Mouse (Mus musculus) induced T-regulatory cell, adult 2 months (primary cell): ENCODE data around the gene C130050O18Rik.

ENCODE experiments used
- DNase-seq: peaks from one replicate; pipeline ENCODE4 v3.0.0-alpha.2; 2012; ENCODE audit warnings: low read depth

C130050O18Rik gene

GRCm38 (mm10) chr5:139425198-139425597, 20.1 kb downstream of the C130050O18Rik start:
- DNase-seq, result no peak

DNA sequence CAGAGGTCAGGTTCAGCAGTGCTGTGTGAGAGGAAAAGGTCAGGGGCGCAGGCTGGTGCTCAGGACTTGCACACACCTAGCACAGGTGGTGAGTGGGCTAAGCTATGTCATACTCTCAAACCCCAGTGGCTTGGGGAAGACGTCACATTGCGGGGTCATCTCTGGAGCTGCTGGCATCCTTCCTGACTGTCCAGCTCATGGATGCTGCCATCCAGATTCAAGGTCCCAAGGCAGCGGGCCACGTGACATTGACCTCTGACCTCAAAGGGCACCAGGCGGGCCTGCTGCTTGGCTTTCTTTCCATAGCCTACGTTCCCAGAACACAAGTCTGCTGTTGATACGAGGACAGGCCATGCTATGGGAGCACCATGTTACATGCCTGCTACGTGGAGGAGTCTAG, 21.9 kb downstream of the C130050O18Rik start:
- no peak for DNase-seq

DNA sequence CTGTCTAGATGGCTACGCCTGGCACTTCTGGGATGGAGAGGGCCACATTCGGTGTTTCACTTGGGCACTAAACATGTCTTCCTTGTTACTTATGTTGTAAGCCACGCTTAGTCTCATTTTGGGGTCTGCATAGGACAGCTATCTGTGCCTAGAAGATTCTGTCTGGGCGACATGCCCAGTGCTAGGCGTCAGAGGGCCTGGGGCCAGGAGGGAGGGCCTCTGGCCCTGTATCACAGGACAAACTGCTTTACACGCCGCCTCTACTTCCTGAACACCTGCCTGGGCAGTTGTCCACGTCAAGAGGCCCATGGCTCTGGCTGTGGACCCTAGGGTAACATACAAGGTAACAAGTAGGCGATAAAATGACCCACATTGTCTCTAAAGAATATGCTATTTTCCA, 22.9 kb downstream of the C130050O18Rik start:
- DNase-seq, result no peak

DNA sequence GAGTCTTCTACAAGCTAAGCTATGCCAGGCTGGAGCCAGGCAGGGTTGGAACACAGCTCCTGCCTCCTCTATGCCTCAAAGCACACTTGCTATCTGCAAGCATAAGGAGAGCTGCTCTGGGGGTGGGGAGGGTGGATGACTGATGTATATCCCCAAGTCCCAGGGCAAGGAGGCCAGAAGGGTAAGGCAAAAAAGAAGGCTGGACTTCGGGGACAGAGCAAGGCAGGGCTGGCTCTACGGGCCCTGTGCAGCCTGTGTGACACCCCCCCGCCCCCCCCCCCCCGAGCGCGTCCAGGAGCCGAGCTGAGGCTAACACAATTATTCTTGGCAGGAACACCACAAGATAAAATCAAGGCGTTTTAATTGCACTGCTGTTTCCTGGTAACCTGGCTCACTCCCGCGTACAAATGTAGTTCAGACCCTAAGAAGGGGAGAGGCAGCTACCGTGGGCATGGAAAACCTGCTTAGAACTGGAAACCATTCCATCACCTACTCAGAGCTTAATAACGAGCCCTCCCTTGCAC, 24.8 kb downstream of the C130050O18Rik start:
- no peak for DNase-seq

GRCm38 (mm10) chr5:139432333-139432732, 27.3 kb downstream of the C130050O18Rik start:
- DNase-seq, result no peak

- DNase-seq, result no peak
Observed at GRCm38 (mm10) chr5:139432747-139433508, 27.8 kb downstream of the C130050O18Rik start.

DNA sequence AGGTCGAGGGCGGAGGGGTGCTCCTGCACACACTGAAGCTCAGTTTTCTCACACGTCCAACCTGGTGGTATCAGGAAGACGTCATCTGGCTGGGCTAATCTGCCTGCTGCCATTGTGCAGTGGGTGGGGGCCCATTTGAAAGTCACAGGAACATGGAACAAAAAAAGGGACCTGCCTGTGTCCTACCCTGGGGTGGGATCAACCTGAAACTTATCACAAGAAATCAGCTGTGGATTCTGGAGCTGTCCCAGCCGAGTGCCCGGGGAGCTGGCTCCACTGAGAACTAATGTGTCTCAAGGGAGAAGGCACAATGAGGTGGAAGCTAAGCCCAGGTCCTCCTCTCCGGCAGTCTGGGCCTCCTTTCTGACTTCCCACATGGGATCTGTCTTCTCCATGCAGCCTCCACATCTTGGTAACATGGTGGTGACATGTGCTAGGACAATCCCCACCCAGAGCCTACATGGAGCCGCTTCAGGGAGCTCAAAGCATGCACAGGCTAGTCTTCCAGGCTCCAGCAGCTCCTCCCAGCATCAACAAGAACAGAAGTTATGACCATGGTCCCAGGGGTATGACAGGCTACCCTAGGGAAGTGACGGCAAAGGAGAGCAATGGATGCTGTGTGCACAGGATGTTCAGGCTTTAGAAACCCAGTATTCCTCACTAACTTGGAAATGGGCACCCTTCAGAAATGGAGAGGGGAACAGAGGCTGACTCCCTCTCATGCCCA, 28.9 kb downstream of the C130050O18Rik start:
- no peak for DNase-seq

- DNase-seq, result no peak
Observed at GRCm38 (mm10) chr5:139434940-139435339, 29.9 kb downstream of the C130050O18Rik start.

DNA sequence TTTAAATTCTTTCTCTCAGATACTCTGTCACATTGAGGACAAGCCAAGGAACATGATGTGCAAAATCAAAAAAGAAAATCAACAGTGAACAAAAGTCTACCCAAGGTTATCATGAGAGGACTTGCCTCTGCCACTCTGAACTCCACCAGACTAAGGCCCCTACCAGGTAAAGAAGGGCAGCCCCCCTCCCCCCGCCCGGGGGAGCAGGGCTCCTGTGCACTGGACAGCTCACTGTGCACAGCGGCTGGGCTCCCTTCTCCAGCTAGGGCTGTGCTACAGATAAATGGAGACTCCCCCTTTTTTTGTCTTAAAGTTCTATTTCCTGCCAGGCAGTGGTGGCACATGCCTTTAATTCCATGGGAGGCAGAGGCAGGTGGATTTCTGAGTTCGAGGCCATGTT, 32.7 kb downstream of the C130050O18Rik start:
- DNase-seq, result no peak

GRCm38 (mm10) chr5:139438440-139438839, 33.4 kb downstream of the C130050O18Rik start:
- no peak for DNase-seq

GRCm38 (mm10) chr5:139440451-139440850, 35.4 kb downstream of the C130050O18Rik start:
- no peak for DNase-seq

- no peak for DNase-seq
Observed at GRCm38 (mm10) chr5:139440926-139441725, 36.0 kb downstream of the C130050O18Rik start.

DNA sequence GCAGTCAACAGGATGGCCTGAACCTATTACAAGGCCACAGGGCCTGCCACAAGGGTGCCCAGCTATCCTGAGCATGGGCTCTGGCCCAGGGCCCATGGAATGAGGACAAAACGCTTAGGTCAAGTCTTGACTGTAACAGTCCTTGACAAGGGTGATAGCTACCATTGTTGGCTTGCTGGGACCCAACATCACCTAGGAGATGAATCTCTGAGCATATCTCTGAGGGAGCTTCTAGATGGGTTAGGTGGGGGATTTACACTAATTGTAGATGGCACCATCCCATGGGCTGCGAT, 36.6 kb downstream of the C130050O18Rik start:
- no peak for DNase-seq

DNA sequence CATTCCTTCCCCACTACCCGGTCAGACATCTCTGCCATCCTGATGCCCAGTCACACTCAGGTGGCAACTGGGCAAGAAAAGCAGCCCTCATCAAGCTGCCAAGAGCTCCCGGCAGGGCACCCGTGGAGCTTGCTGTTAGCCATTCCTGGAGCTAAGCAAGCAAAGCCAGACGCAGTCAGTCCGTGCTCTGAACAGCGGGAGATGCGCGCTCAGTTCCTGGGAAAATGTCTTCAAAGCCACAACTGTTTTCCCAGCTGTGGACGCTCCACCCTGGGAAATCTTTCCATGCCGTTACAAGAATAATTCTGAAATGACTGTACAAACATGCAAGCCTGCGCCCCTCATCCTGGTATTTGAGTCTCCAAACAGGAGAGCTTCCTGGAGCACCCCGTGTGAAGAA, 37.3 kb downstream of the C130050O18Rik start:
- no peak for DNase-seq

- DNase-seq, result no peak
Observed at GRCm38 (mm10) chr5:139442962-139443361, 37.9 kb downstream of the C130050O18Rik start.

- DNase-seq, result no peak
Observed at GRCm38 (mm10) chr5:139445258-139445657, 40.2 kb downstream of the C130050O18Rik start.

GRCm38 (mm10) chr5:139448025-139448424, 42.9 kb downstream of the C130050O18Rik start:
- DNase-seq, result no peak

DNA sequence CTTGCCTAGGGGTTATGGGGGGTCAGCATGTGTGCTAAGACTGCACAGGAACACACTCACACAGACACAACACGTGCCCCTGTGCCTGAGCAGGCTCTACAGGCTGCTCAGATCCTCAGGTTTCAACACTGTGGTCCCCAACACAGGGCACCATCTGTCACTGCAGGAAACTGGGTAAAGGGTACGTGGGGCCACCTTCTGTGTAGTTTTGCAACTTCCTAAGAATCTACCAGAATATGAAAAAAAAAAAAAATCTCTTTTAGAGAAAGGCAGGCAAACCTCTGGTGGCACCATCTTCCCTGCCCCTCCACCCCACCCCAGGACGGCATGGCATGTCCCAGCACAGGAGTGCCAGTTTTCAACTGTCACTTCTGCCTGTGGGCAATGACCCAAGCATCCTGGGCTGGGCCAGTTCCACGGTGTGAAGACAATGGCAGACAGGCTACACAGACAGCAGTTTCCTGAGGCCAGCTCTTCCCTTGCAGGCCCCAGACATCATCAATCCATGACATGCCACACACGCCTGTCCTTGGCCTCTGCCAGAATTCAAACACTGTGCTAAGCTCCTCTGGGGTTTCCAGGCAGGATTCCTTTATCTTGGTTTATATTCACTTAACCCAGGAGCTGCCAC, 44.2 kb downstream of the C130050O18Rik start:
- DNase-seq, result no peak

GRCm38 (mm10) chr5:139449926-139450325, 44.8 kb downstream of the C130050O18Rik start:
- no peak for DNase-seq

- no peak for DNase-seq
Observed at GRCm38 (mm10) chr5:139453031-139453430, 48.0 kb downstream of the C130050O18Rik start.

DNA sequence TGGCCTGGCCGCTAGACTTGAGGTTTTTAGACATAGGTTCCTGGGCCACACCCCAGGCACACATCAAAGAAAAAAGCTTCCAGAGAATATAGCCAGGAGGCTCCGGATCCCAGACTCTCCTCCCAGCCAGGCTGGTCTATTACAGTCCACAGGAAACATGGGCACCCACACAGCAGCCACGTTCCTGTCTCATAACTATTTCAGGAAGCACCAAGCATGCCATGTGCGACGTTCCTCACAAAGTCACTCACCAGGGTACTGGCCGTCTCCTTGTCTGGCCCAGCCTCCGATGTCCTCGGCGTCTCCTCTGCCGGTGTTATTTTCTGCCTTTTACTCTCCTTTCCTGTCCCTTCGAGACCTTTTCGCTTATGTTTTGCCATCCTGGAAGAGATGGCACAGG, 50.1 kb downstream of the C130050O18Rik start:
- no peak for DNase-seq

- no peak for DNase-seq
Observed at GRCm38 (mm10) chr5:139457241-139457640, 52.2 kb downstream of the C130050O18Rik start.
